Mouse (Mus musculus) stomach, postnatal 0 days (tissue): ENCODE results near the gene Rnf114.

Experiments
- CTCF ChIP-seq: IDR thresholded peaks from 2 replicates; pipeline ENCODE4 v1.5.1; 2016; ENCODE audit warnings: antibody characterized with exemption, low read depth, mild to moderate bottlenecking, moderate library complexity
- EP300 ChIP-seq: optimal IDR thresholded peaks from 2 replicates; pipeline ENCODE3; 2016; ENCODE audit warnings: antibody characterized with exemption

DNA sequence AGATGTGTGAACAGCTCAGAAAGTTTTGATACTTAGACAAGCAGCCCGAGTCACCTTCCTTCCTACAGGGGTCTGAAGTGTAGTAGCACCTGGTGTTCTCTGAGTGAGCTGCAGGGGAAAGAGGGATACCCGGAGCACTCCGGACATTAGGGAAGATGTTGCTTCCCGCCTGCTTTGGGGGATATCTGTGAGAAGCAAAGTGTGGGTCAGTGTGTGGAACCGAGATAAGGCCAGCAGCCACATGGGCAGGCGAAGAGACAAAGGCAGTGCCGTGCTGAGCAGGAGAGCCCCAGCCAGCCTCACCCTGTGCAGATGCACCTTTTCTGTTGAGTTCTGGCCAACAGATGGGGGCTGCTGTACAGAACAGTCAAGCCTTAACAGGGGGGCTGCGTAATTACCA, 44.8 kb upstream of the Rnf114 start:
- TF ChIP-seq CTCF (no peak), EP300 (no peak)
